Mouse (Mus musculus) stomach, postnatal 0 days (tissue): ENCODE results near the gene Sema4c. TPM values are rescaled to one million over a fixed set of nuclear protein-coding genes. Genes with fewer than 3 reads are reported as not detected.

Source experiments
- ATAC-seq: fragments of 200-750 bp; cut with Nextera tagmentation; 2 replicates; pipeline ENCODE4 v1.8.0; 2017; ENCODE audit not compliant: low FRiP score, low TSS enrichment
- DNase-seq: peaks from one replicate; pipeline ENCODE4 v3.0.0-alpha.2; 2016; ENCODE audit warnings: low spot score
- H3K27ac ChIP-seq: fragments of 300-500 bp; sonication (generic); replicated peaks from 2 replicates; pipeline ENCODE4 v1.5.1; 2014; ENCODE audit warnings: mild to moderate bottlenecking, control low read depth
- H3K27me3 ChIP-seq: fragments of 300-500 bp; sonication (generic); 2 replicates; pipeline ENCODE4 v1.6.1; 2014; ENCODE audit warnings: low read length; ENCODE audit not compliant: control insufficient read depth, insufficient read depth
- H3K36me3 ChIP-seq: fragments of 300-500 bp; sonication (generic); 2 replicates; pipeline ENCODE4 v1.6.1; 2014; ENCODE audit warnings: low read length, mixed read lengths; ENCODE audit not compliant: control insufficient read depth, insufficient read depth
- H3K4me1 ChIP-seq: fragments of 300-500 bp; sonication (generic); replicated peaks from 2 replicates; pipeline ENCODE4 v1.6.1; 2014; ENCODE audit warnings: antibody characterized with exemption; ENCODE audit not compliant: control insufficient read depth, insufficient read depth
- H3K4me2 ChIP-seq: fragments of 300-500 bp; sonication (generic); replicated peaks from 2 replicates; pipeline ENCODE4 v1.6.1; 2014; ENCODE audit warnings: low read depth, mild to moderate bottlenecking, control low read depth, moderate library complexity
- H3K4me3 ChIP-seq: fragments of 300-500 bp; sonication (generic); 2 replicates; pipeline ENCODE4 v1.5.1; 2014; ENCODE audit warnings: low read depth, low read length, control low read depth
- H3K9ac ChIP-seq: fragments of 300-500 bp; sonication (generic); 2 replicates; pipeline ENCODE4 v1.6.1; 2014; ENCODE audit warnings: mild to moderate bottlenecking, low read length, control low read depth, mixed read lengths
- H3K9me3 ChIP-seq: fragments of 300-500 bp; sonication (generic); 2 replicates; pipeline ENCODE4 v1.6.1; 2016; ENCODE audit warnings: low read length; ENCODE audit not compliant: control insufficient read depth
- CTCF ChIP-seq: IDR thresholded peaks from 2 replicates; pipeline ENCODE4 v1.5.1; 2016; ENCODE audit warnings: antibody characterized with exemption, low read depth, mild to moderate bottlenecking, moderate library complexity
- EP300 ChIP-seq: optimal IDR thresholded peaks from 2 replicates; pipeline ENCODE3; 2016; ENCODE audit warnings: antibody characterized with exemption
- WGBS: fragments of 180-500 bp; shearing (Covaris S2); extraction: QIAGEN DNeasy Blood & Tissue Kit; methylation state at CpG from one replicate; pipeline ENCODE4 v1.1.7; 2014; 5-methylcytosine and 5-hydroxymethylcytosine counted together
- polyA plus RNA-seq: library from polyadenylated mRNA; unstranded; fragments of >200 nt; fragmentation: Nextera tagmentation; extraction: Ambion mirVana; gene quantifications from 2 replicates; pipeline ENCODE4 v1.2.1, GENCODE M21; 2015

The Sema4c gene
- polyA plus RNA-seq, 1 experiment from 2014 or later, result 5.0 TPM

DNA sequence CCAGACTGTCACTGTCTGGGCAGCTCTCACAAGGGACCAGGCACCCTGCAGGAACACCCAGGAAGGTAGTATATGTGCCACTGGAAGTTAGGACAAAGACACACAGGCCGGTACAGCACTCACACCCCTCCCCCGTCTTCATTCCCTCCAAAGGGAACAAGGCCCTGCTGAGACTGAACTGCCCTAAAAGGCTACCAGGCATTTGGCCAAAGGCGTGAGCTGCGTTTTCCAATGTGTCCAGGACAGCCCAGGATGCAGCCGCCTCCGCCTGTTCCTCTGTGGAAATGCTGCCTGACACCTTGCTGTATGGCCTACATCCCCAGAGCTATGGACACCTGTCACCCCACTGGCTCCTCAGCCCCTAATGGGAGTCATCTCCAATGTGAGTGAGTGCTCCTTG lies 31.3 kb upstream of the Sema4c start:
- DNase-seq, result peak; percentile 53
- H3K27me3 ChIP-seq, result no peaks in the 10 kb centered on the region
- H3K27ac ChIP-seq, result peak overlapping the region; percentile 88
- peak overlapping the region; percentile 47 for H3K9ac ChIP-seq
- ATAC-seq, result peak; percentile 43; the same call in 1 of the 2 replicates
- no peak overlapping the region for H3K4me3 ChIP-seq
- no peaks in the 10 kb centered on the region for H3K36me3 ChIP-seq
- peaks cover 14% of the 10 kb centered on the region for H3K4me1 ChIP-seq
- H3K4me2 ChIP-seq, result no peak overlapping the region; the same call in 1 of the 2 replicates
- WGBS, result 22% methylated on average over 6 of the region's 6 CpGs
- H3K9me3 ChIP-seq, result no peaks in the 10 kb centered on the region
- no peak; the same call in 1 of the 2 replicates for TF ChIP-seq CTCF
- no peak for TF ChIP-seq EP300

DNA sequence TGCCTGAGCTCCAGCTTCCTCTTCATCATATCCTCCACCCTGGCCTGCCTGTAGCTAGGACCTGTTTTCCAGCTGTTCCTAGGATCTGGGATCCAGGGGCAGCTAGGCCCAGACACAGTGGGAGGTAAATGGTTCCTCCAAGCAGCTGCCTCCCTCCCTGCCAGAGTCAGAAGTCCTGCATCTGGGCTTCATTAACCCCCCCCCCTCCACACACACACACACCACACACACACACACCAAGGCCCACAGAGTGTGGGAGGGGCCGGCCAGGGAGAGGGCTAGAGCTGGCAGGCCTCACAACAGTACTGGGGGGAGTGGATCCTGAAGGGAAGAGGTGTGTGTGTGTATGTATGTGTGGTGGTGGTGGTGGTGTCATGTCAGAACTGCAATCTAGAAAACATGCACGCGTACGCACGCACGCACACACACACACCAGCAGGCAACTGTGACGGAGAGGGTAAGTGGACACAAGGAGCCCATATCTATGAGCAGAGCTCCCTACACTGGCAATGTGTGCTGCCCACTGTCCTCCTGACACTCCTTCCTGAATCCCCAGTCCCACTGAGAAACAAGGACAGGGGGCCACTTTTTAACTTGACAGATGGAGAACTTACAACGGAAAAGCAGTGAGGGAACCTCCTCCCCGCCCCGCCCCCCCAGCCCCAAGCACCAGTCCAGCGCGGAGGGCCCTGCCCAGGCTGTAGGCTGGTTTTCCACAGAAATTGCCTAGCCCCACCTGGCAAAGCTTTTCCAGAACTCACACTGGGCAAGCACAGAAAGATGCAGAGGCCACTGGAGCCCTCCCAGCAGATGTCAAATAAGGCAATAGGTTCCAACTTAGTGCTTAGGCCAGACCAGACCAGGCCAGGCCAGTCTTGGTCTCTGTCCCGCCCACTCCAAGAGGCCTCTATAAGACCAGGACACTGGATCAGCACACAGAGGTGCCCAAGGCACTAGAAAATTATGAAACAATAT lies 30.6 kb upstream of the Sema4c start:
- Histone ChIP-seq H3K27me3 (no peaks in the 10 kb centered on the region), H3K27ac (peak overlapping the region; percentile 88), H3K9me3 (no peaks in the 10 kb centered on the region), H3K36me3 (no peaks in the 10 kb centered on the region), H3K4me3 (no peak overlapping the region), H3K4me2 (peak overlapping the region; percentile 11; the same call in 1 of the 2 replicates), H3K4me1 (peaks cover 14% of the 10 kb centered on the region), H3K9ac (peak overlapping the region; percentile 47)
- peak; percentile 49 for DNase-seq
- TF ChIP-seq EP300, result no peak
- no peak for TF ChIP-seq CTCF
- ATAC-seq, result peak; percentile 75
- 43% methylated on average over 13 of the region's 13 CpGs for WGBS

DNA sequence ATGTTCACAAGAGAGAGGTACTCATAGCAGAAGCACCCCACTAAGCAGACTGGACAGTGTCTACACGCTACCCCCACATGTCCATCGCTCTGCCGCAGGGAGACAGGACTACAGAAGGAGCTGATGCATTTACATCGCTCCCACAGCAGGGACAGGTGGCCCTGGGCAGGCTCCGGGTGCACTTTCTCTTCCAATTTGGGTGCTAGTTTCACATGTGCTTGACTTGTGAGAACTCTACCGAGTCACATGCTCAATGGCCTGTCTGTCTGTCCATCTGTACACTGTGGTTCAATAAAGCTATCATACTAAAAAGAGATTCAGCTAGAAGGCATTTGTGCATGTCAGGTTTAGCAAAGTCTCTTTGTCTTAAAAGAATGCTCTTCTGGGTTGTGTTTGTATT lies 29.7 kb upstream of the Sema4c start:
- peaks cover 14% of the 10 kb centered on the region for H3K4me1 ChIP-seq
- H3K4me2 ChIP-seq, result no peak overlapping the region
- no peak overlapping the region for H3K9ac ChIP-seq
- no peaks in the 10 kb centered on the region for H3K27me3 ChIP-seq
- ATAC-seq (no peak), DNase-seq (no peak)
- H3K9me3 ChIP-seq, result no peaks in the 10 kb centered on the region
- H3K4me3 ChIP-seq, result no peak overlapping the region
- no peak for TF ChIP-seq CTCF
- TF ChIP-seq EP300, result no peak
- 81% methylated on average over 6 of the region's 6 CpGs for WGBS
- no peaks in the 10 kb centered on the region for H3K36me3 ChIP-seq
- H3K27ac ChIP-seq, result peak overlapping the region; percentile 88

DNA sequence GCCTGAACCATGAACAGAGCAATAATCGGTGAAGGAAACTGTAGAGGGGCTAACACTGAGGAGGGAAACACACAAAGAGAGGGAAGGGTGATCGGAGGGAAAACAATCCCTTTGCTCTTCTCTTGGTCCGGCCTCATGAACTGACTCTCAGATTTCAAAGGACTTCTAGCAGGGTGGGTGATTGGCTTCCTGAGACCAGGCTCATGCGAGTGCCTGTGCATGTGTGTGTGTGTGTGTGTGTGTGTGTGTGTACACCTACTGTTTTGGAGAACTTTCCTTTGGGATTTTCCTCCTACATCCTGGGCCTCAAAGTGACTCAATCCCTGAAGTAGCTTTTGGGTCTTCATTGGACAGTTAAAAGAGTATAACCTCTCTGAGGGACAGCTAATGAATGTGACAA lies 28.1 kb upstream of the Sema4c start:
- TF ChIP-seq EP300 (no peak), CTCF (no peak)
- no peak overlapping the region for H3K27ac ChIP-seq
- H3K9me3 ChIP-seq, result no peaks in the 10 kb centered on the region
- 84% methylated on average over 4 of the region's 4 CpGs for WGBS
- H3K4me2 ChIP-seq, result no peak overlapping the region
- DNase-seq (no peak), ATAC-seq (no peak)
- no peak overlapping the region for H3K9ac ChIP-seq
- no peaks in the 10 kb centered on the region for H3K36me3 ChIP-seq
- H3K4me3 ChIP-seq, result no peak overlapping the region
- H3K27me3 ChIP-seq, result no peaks in the 10 kb centered on the region
- peaks cover 11% of the 10 kb centered on the region for H3K4me1 ChIP-seq

DNA sequence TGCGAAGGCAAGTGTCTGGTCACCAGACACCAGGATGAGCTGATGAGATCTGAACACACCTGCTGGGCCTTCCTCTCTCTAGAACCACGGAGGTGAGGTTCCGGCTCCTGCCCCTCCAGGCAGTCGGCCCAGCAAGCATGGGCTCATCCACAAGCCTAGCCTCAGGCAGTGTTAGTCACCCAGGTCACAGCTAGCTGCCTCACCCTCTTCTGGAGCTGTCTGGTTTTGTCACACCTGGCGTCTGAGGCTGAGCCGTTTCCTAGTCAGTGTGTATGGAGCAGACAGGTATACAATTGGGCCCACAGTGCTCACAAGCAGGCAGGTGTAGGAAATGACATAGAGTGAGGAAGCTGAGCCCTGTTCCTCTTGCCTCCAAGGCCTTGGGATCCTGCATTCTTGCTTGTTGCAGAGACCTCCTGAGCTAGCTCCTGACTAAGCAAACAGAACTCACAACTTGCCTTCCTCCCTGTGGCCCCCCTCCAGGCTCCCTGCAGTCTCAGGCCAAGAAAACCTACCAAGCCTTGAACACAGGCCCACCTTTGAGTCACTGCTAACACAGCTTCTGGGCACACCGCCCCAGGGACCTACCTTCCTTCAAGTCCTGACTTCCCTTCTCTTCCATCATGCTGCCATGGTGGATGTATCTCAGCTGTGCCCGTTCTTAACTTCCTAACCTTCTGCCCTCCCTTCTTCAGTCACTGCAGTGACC lies 25.4 kb upstream of the Sema4c start:
- no peaks in the 10 kb centered on the region for H3K27me3 ChIP-seq
- TF ChIP-seq CTCF (no peak), EP300 (no peak)
- WGBS, result 65% methylated on average over 8 of the region's 8 CpGs
- ATAC-seq, result peak; percentile 72
- peak overlapping the region; percentile 45 for H3K27ac ChIP-seq
- H3K36me3 ChIP-seq, result no peaks in the 10 kb centered on the region
- no peaks in the 10 kb centered on the region for H3K9me3 ChIP-seq
- H3K4me2 ChIP-seq, result no peak overlapping the region
- H3K4me3 ChIP-seq, result no peak overlapping the region
- no peak overlapping the region for H3K9ac ChIP-seq
- peak; percentile 46 for DNase-seq
- H3K4me1 ChIP-seq, result peaks cover 13% of the 10 kb centered on the region

DNA sequence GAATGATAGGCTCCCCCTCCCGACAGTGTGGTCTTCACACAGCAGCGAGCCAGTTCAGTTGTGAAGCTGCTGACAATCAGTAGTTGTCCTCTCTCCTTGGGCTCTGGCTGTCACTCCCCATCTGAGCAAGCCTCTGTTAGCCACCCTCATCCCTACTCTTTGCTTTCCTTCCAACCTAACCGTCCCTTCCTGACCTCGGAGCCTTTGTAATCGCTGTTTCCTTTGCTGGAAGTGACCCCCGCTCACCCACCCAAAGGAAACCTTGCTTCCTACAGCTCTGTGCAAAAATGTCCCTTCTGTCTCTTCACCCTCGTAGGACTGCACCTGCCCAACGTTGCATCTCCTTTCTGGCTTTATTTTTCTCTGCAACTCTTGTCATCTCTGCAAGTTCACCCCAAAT lies 24.1 kb upstream of the Sema4c start:
- ATAC-seq, result no peak
- TF ChIP-seq EP300 (no peak), CTCF (no peak)
- no peak overlapping the region for H3K4me3 ChIP-seq
- H3K27me3 ChIP-seq, result no peaks in the 10 kb centered on the region
- no peak overlapping the region for H3K4me2 ChIP-seq
- no peak overlapping the region for H3K9ac ChIP-seq
- DNase-seq, result no peak
- no peaks in the 10 kb centered on the region for H3K36me3 ChIP-seq
- H3K27ac ChIP-seq, result peak overlapping the region; percentile 46; the same call in 1 of the 2 replicates
- peaks cover 13% of the 10 kb centered on the region for H3K4me1 ChIP-seq
- H3K9me3 ChIP-seq, result no peaks in the 10 kb centered on the region
- WGBS, result 75% methylated on average over 8 of the region's 8 CpGs
